Mouse (Mus musculus) sigmoid colon, adult 10 weeks (tissue): ENCODE results near the gene Tbkbp1. TPM values are rescaled to one million over a fixed set of nuclear protein-coding genes. Genes with fewer than 3 reads are reported as not detected.

Experiments used
- polyA plus RNA-seq: library from polyadenylated mRNA; stranded (reverse); fragments of 350-450 nt; fragmentation: Illumina TruSeq; extraction: RNeasy Lipid Tissue Mini Kit (QIAGEN cat#74804); gene quantifications from one replicate; pipeline ENCODE4 v1.2.3, GENCODE M21; 2014; ENCODE audit warnings: low read depth, low replicate concordance

Tbkbp1 gene
- polyA plus RNA-seq = 0.32 TPM

GRCm38 (mm10) chr11:97151343-97151801 lies at the start of gene Tbkbp1:
TSS of gene Tbkbp1 (minus strand) at chr11:97151495.

GRCm38 (mm10) chr11:97187764-97188642 lies 36.7 kb upstream of the Tbkbp1 start, which contains the start of gene Kpnb1:
TSS of gene Kpnb1 (minus strand) at chr11:97187881.

GRCm38 (mm10) chr11:97114671-97115601 lies 36.4 kb downstream of the Tbkbp1 start, which contains the start of gene Tbx21:
TSS of gene Tbx21 (minus strand) at chr11:97115331.

Other genes with a start within 250 kb of the Tbkbp1 start
- 17.9 TPM for gene Cdk5rap3, start 235.0 kb downstream of the Tbkbp1 start, polyA plus RNA-seq
- gene Prr15l, start 223.4 kb downstream of the Tbkbp1 start, polyA plus RNA-seq = 77.5 TPM
- 13.9 TPM for gene Pnpo, start 207.5 kb downstream of the Tbkbp1 start, polyA plus RNA-seq
- 4.5 TPM for gene Sp2, start 168.5 kb downstream of the Tbkbp1 start, polyA plus RNA-seq
- not detected for gene Sp6, start 138.1 kb downstream of the Tbkbp1 start, polyA plus RNA-seq
- not detected for gene Scrn2, start 121.6 kb downstream of the Tbkbp1 start, polyA plus RNA-seq
- not detected for gene Lrrc46, start 110.1 kb downstream of the Tbkbp1 start, polyA plus RNA-seq
- 10.6 TPM for gene Mrpl10, start 109.9 kb downstream of the Tbkbp1 start, polyA plus RNA-seq
- 1.5 TPM for gene Osbpl7, start 100.9 kb downstream of the Tbkbp1 start, polyA plus RNA-seq
- gene Tbx21, start 36.2 kb downstream of the Tbkbp1 start, polyA plus RNA-seq = not detected
- gene Kpnb1, start 36.4 kb upstream of the Tbkbp1 start, polyA plus RNA-seq = 117 TPM
- gene Npepps, start 129.1 kb upstream of the Tbkbp1 start, polyA plus RNA-seq = 144 TPM
- 29.8 TPM for gene Mrpl45, start 164.2 kb upstream of the Tbkbp1 start, polyA plus RNA-seq
- 0.09 TPM for gene Gpr179, start 200.6 kb upstream of the Tbkbp1 start, polyA plus RNA-seq
- 6.6 TPM for gene Socs7, start 211.1 kb upstream of the Tbkbp1 start, polyA plus RNA-seq